Mouse (Mus musculus): Measurements from ENCODE around the gene Tex13b. TPM values are rescaled to one million over a fixed set of nuclear protein-coding genes. Genes with fewer than 3 reads are reported as not detected.
"Not testable (repeated sequence)": the region's sequence is repeated elsewhere in the genome, so short reads cannot be mapped to it uniquely, and the experiment has no call there.

The Tex13b gene
- not detected in 2 replicates for polyA plus RNA-seq (2012; rRNA removed)

GRCm38 (mm10) chrX:140813312-140814006 lies at the start of gene Tex13b:
Gene Tex13b, minus strand, starts transcription at chrX:140813433.
- Histone ChIP-seq H3K4me3 (replicated peaks; ENCODE audit: insufficient read depth, low read depth, low read length) (no peak within 1 kb of the TSS), H3K4me1 (ENCODE audit: control insufficient read depth, insufficient read depth, low read length) (no peaks in the 10 kb centered on the region), H3K27me3 (ENCODE audit: control insufficient read depth, insufficient read depth, low read length) (no peaks in the 10 kb centered on the region), H3K27ac (ENCODE audit: insufficient read depth, low read length) (no peak within 1 kb of the TSS)
- DNase-seq = no peak
- WGBS = 93% methylated on average over 22 of the region's 22 CpGs
- TF ChIP-seq POLR2A (IDR thresholded peaks at IDR 0.05; ENCODE audit: borderline replicate concordance, insufficient read depth, low read length) (no peak), CTCF (IDR thresholded peaks at IDR 0.05; ENCODE audit: borderline replicate concordance, insufficient read depth, low read depth, low read length) (no peak)

GRCm38 (mm10) chrX:140862760-140863159 lies 49.5 kb upstream of the Tex13b start:
- Histone ChIP-seq H3K27ac (ENCODE audit: insufficient read depth, low read length) (no peak overlapping the region), H3K27me3 (ENCODE audit: control insufficient read depth, insufficient read depth, low read length) (no peaks in the 10 kb centered on the region), H3K4me3 (replicated peaks; ENCODE audit: insufficient read depth, low read depth, low read length) (no peak overlapping the region), H3K4me1 (ENCODE audit: control insufficient read depth, insufficient read depth, low read length) (no peaks in the 10 kb centered on the region)
- TF ChIP-seq POLR2A (IDR thresholded peaks at IDR 0.05; ENCODE audit: borderline replicate concordance, insufficient read depth, low read length) = no peak
- no peak for DNase-seq
- WGBS = 93% methylated on average over 6 of the region's 6 CpGs

GRCm38 (mm10) chrX:140857445-140857844 lies 44.2 kb upstream of the Tex13b start:
- TF ChIP-seq POLR2A (IDR thresholded peaks at IDR 0.05; ENCODE audit: borderline replicate concordance, insufficient read depth, low read length) = no peak
- no peak for DNase-seq
- Histone ChIP-seq H3K4me3 (replicated peaks; ENCODE audit: insufficient read depth, low read depth, low read length) (no peak overlapping the region), H3K27ac (ENCODE audit: insufficient read depth, low read length) (no peak overlapping the region), H3K27me3 (ENCODE audit: control insufficient read depth, insufficient read depth, low read length) (no peaks in the 10 kb centered on the region), H3K4me1 (ENCODE audit: control insufficient read depth, insufficient read depth, low read length) (no peaks in the 10 kb centered on the region)
- 29% methylated on average over 2 of the region's 2 CpGs for WGBS

GRCm38 (mm10) chrX:140857040-140857439 lies 43.8 kb upstream of the Tex13b start:
- H3K4me3 ChIP-seq (replicated peaks; ENCODE audit: insufficient read depth, low read depth, low read length); H3K27me3 ChIP-seq (ENCODE audit: control insufficient read depth, insufficient read depth, low read length); H3K4me1 ChIP-seq (ENCODE audit: control insufficient read depth, insufficient read depth, low read length); H3K27ac ChIP-seq (ENCODE audit: insufficient read depth, low read length); DNase-seq: not testable (repeated sequence)
- 54% methylated on average over 5 of the region's 5 CpGs for WGBS

- no peaks in the 10 kb centered on the region for H3K27me3 ChIP-seq (ENCODE audit: control insufficient read depth, insufficient read depth, low read length)
- no peaks in the 10 kb centered on the region for H3K4me1 ChIP-seq (ENCODE audit: control insufficient read depth, insufficient read depth, low read length)
- DNase-seq = no peak
- H3K4me3 ChIP-seq (replicated peaks; ENCODE audit: insufficient read depth, low read depth, low read length) = no peak overlapping the region
- 21% methylated on average over 3 of the region's 3 CpGs for WGBS
- TF ChIP-seq CTCF (IDR thresholded peaks at IDR 0.05; ENCODE audit: borderline replicate concordance, insufficient read depth, low read depth, low read length) = no peak
- no peak for TF ChIP-seq POLR2A (IDR thresholded peaks at IDR 0.05; ENCODE audit: borderline replicate concordance, insufficient read depth, low read length)
- no peak overlapping the region for H3K27ac ChIP-seq (ENCODE audit: insufficient read depth, low read length)
These were observed 41.3 kb upstream of the Tex13b start for GRCm38 (mm10) chrX:140854561-140854960.

GRCm38 (mm10) chrX:140845401-140845800 lies 32.2 kb upstream of the Tex13b start:
- not testable (repeated sequence) for DNase-seq; H3K27ac ChIP-seq (ENCODE audit: insufficient read depth, low read length)
- 89% methylated on average over 1 of the region's 1 CpGs for WGBS

GRCm38 (mm10) chrX:140839887-140840286 lies 26.7 kb upstream of the Tex13b start:
- 74% methylated on average over 4 of the region's 4 CpGs for WGBS
- TF ChIP-seq POLR2A (IDR thresholded peaks at IDR 0.05; ENCODE audit: borderline replicate concordance, insufficient read depth, low read length) (no peak), CTCF (IDR thresholded peaks at IDR 0.05; ENCODE audit: borderline replicate concordance, insufficient read depth, low read depth, low read length) (no peak)
- no peaks in the 10 kb centered on the region for H3K27me3 ChIP-seq (ENCODE audit: control insufficient read depth, insufficient read depth, low read length)
- DNase-seq = no peak
- H3K27ac ChIP-seq (ENCODE audit: insufficient read depth, low read length) = no peak overlapping the region
- no peaks in the 10 kb centered on the region for H3K4me1 ChIP-seq (ENCODE audit: control insufficient read depth, insufficient read depth, low read length)
- H3K4me3 ChIP-seq (replicated peaks; ENCODE audit: insufficient read depth, low read depth, low read length) = no peak overlapping the region

More at GRCm38 (mm10) chrX:140845401-140845800, 32.2 kb upstream of the Tex13b start:
- H3K27me3 ChIP-seq (ENCODE audit: control insufficient read depth, insufficient read depth, low read length); H3K4me1 ChIP-seq (ENCODE audit: control insufficient read depth, insufficient read depth, low read length); H3K4me3 ChIP-seq (replicated peaks; ENCODE audit: insufficient read depth, low read depth, low read length): not testable (repeated sequence)

- Histone ChIP-seq H3K4me3 (replicated peaks; ENCODE audit: insufficient read depth, low read depth, low read length) (no peak overlapping the region), H3K27ac (ENCODE audit: insufficient read depth, low read length) (no peak overlapping the region), H3K4me1 (ENCODE audit: control insufficient read depth, insufficient read depth, low read length) (no peaks in the 10 kb centered on the region), H3K27me3 (ENCODE audit: control insufficient read depth, insufficient read depth, low read length) (no peaks in the 10 kb centered on the region)
- WGBS = 79% methylated on average over 3 of the region's 3 CpGs
- no peak for DNase-seq
- no peak for TF ChIP-seq POLR2A (IDR thresholded peaks at IDR 0.05; ENCODE audit: borderline replicate concordance, insufficient read depth, low read length)
These were observed 24.8 kb upstream of the Tex13b start for GRCm38 (mm10) chrX:140838077-140838476.

- H3K27me3 ChIP-seq (ENCODE audit: control insufficient read depth, insufficient read depth, low read length) = no peaks in the 10 kb centered on the region
- H3K4me3 ChIP-seq (replicated peaks; ENCODE audit: insufficient read depth, low read depth, low read length) = no peak overlapping the region
- no peaks in the 10 kb centered on the region for H3K4me1 ChIP-seq (ENCODE audit: control insufficient read depth, insufficient read depth, low read length)
- WGBS = 22% methylated on average over 4 of the region's 4 CpGs
- H3K27ac ChIP-seq (ENCODE audit: insufficient read depth, low read length) = no peak overlapping the region
- DNase-seq = no peak
- TF ChIP-seq POLR2A (IDR thresholded peaks at IDR 0.05; ENCODE audit: borderline replicate concordance, insufficient read depth, low read length) = no peak
- no peak for TF ChIP-seq CTCF (IDR thresholded peaks at IDR 0.05; ENCODE audit: borderline replicate concordance, insufficient read depth, low read depth, low read length)
These were observed 18.5 kb upstream of the Tex13b start for GRCm38 (mm10) chrX:140831706-140832105.
